Mouse (Mus musculus) MEL (cell line): ENCODE results near the gene Adamts4. TPM values are rescaled to one million over a fixed set of nuclear protein-coding genes. Genes with fewer than 3 reads are reported as not detected.

Source experiments
- DNase-seq: peaks from one replicate; pipeline ENCODE4 v3.0.0; 2011; ENCODE audit warnings: low read depth, low spot score
- H3K27ac ChIP-seq: 2 replicates; pipeline ENCODE4 v1.5.1; 2012; ENCODE audit warnings: low read depth, mild to moderate bottlenecking, control low read depth, low read length, moderate library complexity; ENCODE audit not compliant: control insufficient read depth
- H3K27me3 ChIP-seq, 2 experiments: fragments of 150-350 bp in 1 of 2; sonication (generic) in 1 of 2; 2 replicates each; pipeline ENCODE4 v1.6.1; 2012; ENCODE audit warnings: low read length in 2 of 2, mild to moderate bottlenecking in 2 of 2, improper control_type of control experiment in 1 of 2, moderate library complexity in 1 of 2; ENCODE audit not compliant: insufficient read depth in 2 of 2, control insufficient read depth in 1 of 2
- H3K36me3 ChIP-seq, 2 experiments: 2 replicates each; pipeline ENCODE4 v1.6.1; 2012 to 2014; ENCODE audit warnings: low read length in 2 of 2, improper control_type of control experiment in 1 of 2, inconsistent platforms in 1 of 2, mild to moderate bottlenecking in 1 of 2; ENCODE audit not compliant: insufficient read depth in 2 of 2, control insufficient read depth in 1 of 2
- H3K4me1 ChIP-seq, 2 experiments: fragments of 150-350 bp in 1 of 2; sonication (generic) in 1 of 2; 2 replicates each; pipeline ENCODE4 v1.6.1; 2012; ENCODE audit warnings: low read length in 2 of 2, improper control_type of control experiment in 1 of 2, mild to moderate bottlenecking in 1 of 2; ENCODE audit not compliant: insufficient read depth in 2 of 2, control insufficient read depth in 1 of 2
- H3K4me3 ChIP-seq, 2 experiments: fragments of 150-350 bp in 1 of 2; sonication (generic) in 1 of 2; 2 replicates each; pipeline ENCODE4 v1.5.1; 2012; ENCODE audit warnings: low read depth in 2 of 2, low read length in 2 of 2, mild to moderate bottlenecking in 2 of 2, moderate library complexity in 2 of 2, control low read depth in 1 of 2, improper control_type of control experiment in 1 of 2; ENCODE audit not compliant: control insufficient read depth in 1 of 2, insufficient read depth in 1 of 2
- H3K79me2 ChIP-seq: 2 replicates; pipeline ENCODE4 v1.6.1; 2012; ENCODE audit warnings: mild to moderate bottlenecking, low read length, moderate library complexity; ENCODE audit not compliant: control insufficient read depth, poor library complexity, insufficient read depth
- H3K9ac ChIP-seq: 2 replicates; pipeline ENCODE4 v1.6.1; 2012; ENCODE audit warnings: low read depth, mild to moderate bottlenecking, control low read depth, low read length, moderate library complexity; ENCODE audit not compliant: control insufficient read depth, poor library complexity, severe bottlenecking
- H3K9me3 ChIP-seq: fragments of 150-350 bp; sonication (generic); replicated peaks from 2 replicates; pipeline ENCODE4 v1.6.1; 2012; ENCODE audit warnings: mild to moderate bottlenecking, low read length, improper control_type of control experiment, moderate library complexity; ENCODE audit not compliant: insufficient read depth
- CTCF ChIP-seq, 3 experiments: IDR thresholded peaks in 2 of 3; conservative IDR thresholded peaks in 1 of 3; 2 replicates each; pipeline ENCODE4 v1.5.1; 2011 to 2012; ENCODE audit warnings: low read length in 3 of 3, low read depth in 2 of 3, mild to moderate bottlenecking in 2 of 3, improper control_type of control experiment in 1 of 3, inconsistent platforms in 1 of 3, mixed read lengths in 1 of 3, moderate library complexity in 1 of 3; ENCODE audit not compliant: control insufficient read depth in 1 of 3, insufficient read depth in 1 of 3, poor library complexity in 1 of 3, severe bottlenecking in 1 of 3
- ETS1 ChIP-seq: IDR thresholded peaks from 2 replicates; pipeline ENCODE4 v1.6.1; 2012; ENCODE audit warnings: low read depth, mild to moderate bottlenecking, inconsistent platforms, low read length, improper control_type of control experiment, moderate library complexity
- HCFC1 ChIP-seq: IDR thresholded peaks from 2 replicates; pipeline ENCODE4 v1.6.1; 2012; ENCODE audit warnings: low read depth, mild to moderate bottlenecking, inconsistent platforms, low read length, improper control_type of control experiment, moderate library complexity
- MAFK ChIP-seq: IDR thresholded peaks from 2 replicates; pipeline ENCODE4 v1.6.1; 2011; ENCODE audit warnings: low read depth, mild to moderate bottlenecking, low read length, improper control_type of control experiment, borderline replicate concordance
- MAX ChIP-seq: IDR thresholded peaks from 2 replicates; pipeline ENCODE4 v1.6.1; 2011; ENCODE audit warnings: low read length, improper control_type of control experiment
- MYC ChIP-seq: IDR thresholded peaks from 2 replicates; pipeline ENCODE4 v1.6.1; 2011; ENCODE audit warnings: low read depth, mild to moderate bottlenecking, low read length, improper control_type of control experiment, moderate library complexity
- NELFE ChIP-seq: IDR thresholded peaks from 2 replicates; pipeline ENCODE4 v1.6.1; 2011; ENCODE audit warnings: low read depth, low read length, improper control_type of control experiment
- POLR2A ChIP-seq, 2 experiments: IDR thresholded peaks; 2 replicates each; pipeline ENCODE4 v1.6.1; 2011 to 2012; ENCODE audit warnings: low read length in 2 of 2, mild to moderate bottlenecking in 2 of 2, control low read depth in 1 of 2, improper control_type of control experiment in 1 of 2, low read depth in 1 of 2, moderate library complexity in 1 of 2; ENCODE audit not compliant: control insufficient read depth in 1 of 2, insufficient read depth in 1 of 2, poor library complexity in 1 of 2
- POLR2AphosphoS2 ChIP-seq: IDR thresholded peaks from 2 replicates; pipeline ENCODE4 v1.6.1; 2011; ENCODE audit warnings: low read length, improper control_type of control experiment
- RAD21 ChIP-seq: IDR thresholded peaks from 2 replicates; pipeline ENCODE4 v1.6.1; 2011; ENCODE audit warnings: mild to moderate bottlenecking, low read depth, low read length, improper control_type of control experiment
- SMC3 ChIP-seq: IDR thresholded peaks from 2 replicates; pipeline ENCODE4 v1.6.1; 2011; ENCODE audit warnings: low read depth, low read length, improper control_type of control experiment
- TBP ChIP-seq: IDR thresholded peaks from 2 replicates; pipeline ENCODE4 v1.8.0; 2011; ENCODE audit warnings: low read depth, low read length, improper control_type of control experiment
- UBTF ChIP-seq: IDR thresholded peaks from 2 replicates; pipeline ENCODE4 v1.6.1; 2012; ENCODE audit warnings: low read depth, mild to moderate bottlenecking, inconsistent platforms, low read length, improper control_type of control experiment, moderate library complexity, borderline replicate concordance; ENCODE audit not compliant: insufficient read depth
- ZC3H11A ChIP-seq: IDR thresholded peaks from 2 replicates; pipeline ENCODE4 v1.6.1; 2012; ENCODE audit warnings: low read depth, mild to moderate bottlenecking, inconsistent platforms, low read length, improper control_type of control experiment
- ZMIZ1 ChIP-seq: IDR thresholded peaks from 2 replicates; pipeline ENCODE4 v1.6.1; 2012; ENCODE audit warnings: low read depth, mild to moderate bottlenecking, inconsistent platforms, low read length, improper control_type of control experiment, moderate library complexity
- polyA plus RNA-seq, 2 experiments: library from polyadenylated mRNA; stranded (reverse) in 1 of 2; unstranded in 1 of 2; fragments of >175 nt in 1 of 2; fragments of >200 nt in 1 of 2; gene quantifications; 2 replicates each; pipeline versions ENCODE4 v1.2.1 to v1.2.4; 2012; ENCODE audit warnings: low replicate concordance in 2 of 2, low read depth in 1 of 2; ENCODE audit not compliant: insufficient read length in 2 of 2, insufficient read depth in 1 of 2, missing spikeins in 1 of 2
- total RNA-seq: library from RNA; depleted of rRNA; stranded (reverse); fragments of 300-350 nt; gene quantifications from 2 replicates; pipeline ENCODE4 v1.2.3, GENCODE M21; 2012

Gene Adamts4
- total and polyA plus RNA-seq, 3 experiments = 0.03 TPM; not detected in 2

- TF ChIP-seq UBTF (no peak), HCFC1 (no peak), MAX (peak; percentile 50; the same call in 1 of the 2 replicates), MAFK (no peak)
These were observed 33.8 kb upstream of the Adamts4 start (continued) for GRCm38 (mm10) chr1:171216241-171216955.

DNA sequence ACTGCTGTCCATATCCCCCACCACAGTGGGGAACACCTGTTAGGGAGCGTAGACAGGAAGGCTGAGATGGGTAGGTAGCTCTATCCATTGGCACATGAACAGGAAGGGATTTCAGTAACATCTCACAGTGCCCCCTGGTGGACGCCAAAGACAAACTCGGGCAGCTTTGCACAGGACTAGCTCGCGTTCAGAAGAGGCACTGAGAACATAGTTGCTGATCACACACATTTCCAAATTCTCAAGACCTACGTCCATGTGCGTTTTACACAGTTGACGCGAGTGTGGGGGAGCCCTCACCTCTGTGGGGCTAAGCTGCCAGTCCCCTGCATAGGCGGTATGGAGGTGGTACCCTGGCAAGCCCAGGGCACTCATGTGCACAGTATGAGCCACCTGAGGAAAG lies 29.4 kb upstream of the Adamts4 start:
- Histone ChIP-seq H3K4me1 (peaks cover 0 to 21% of the 10 kb centered on the region in 2 experiments; a peak in 2 of 4 replicates), H3K79me2 (peaks cover 2% of the 10 kb centered on the region; the same call in 1 of the 2 replicates), H3K4me3 (peak overlapping the region in 1 of 2 experiments; percentile 90; a peak in 2 of 4 replicates), H3K27me3 (no peaks in the 10 kb centered on the region), H3K36me3 (peaks cover 0 to 9% of the 10 kb centered on the region in 2 experiments; a peak in 2 of 4 replicates), H3K9ac (peak overlapping the region; percentile 88), H3K27ac (no peak overlapping the region), H3K9me3 (no peaks in the 10 kb centered on the region)
- TF ChIP-seq POLR2A (IDR thresholded peaks at IDR 0.05; ENCODE audit: control insufficient read depth in 1 of 2, insufficient read depth in 1 of 2, low read depth in 1 of 2, low read length in 2 of 2, poor library complexity in 1 of 2) (no peak), TBP (peak; percentile 57; the same call in 1 of the 2 replicates), ZMIZ1 (no peak), ZC3H11A (peak; percentile 81), CTCF (IDR thresholded peaks at IDR 0.05 in 2 of 3, conservative IDR thresholded peaks at IDR 0.05 in 1 of 3; ENCODE audit: control insufficient read depth in 1 of 3, insufficient read depth in 1 of 3, low read depth in 2 of 3, low read length in 3 of 3, poor library complexity in 1 of 3, severe bottlenecking in 1 of 3) (peak; percentile 87 to 93 (median 87)), NELFE (no peak), UBTF (no peak), ETS1 (no peak), SMC3 (peak; percentile 98), RAD21 (peak; percentile 76), MYC (0 out of 2 replicates have a peak, but pooled peaks have one; percentile 51)
- peak; percentile 92 for DNase-seq

GRCm38 (mm10) chr1:171221281-171222193 lies 28.7 kb upstream of the Adamts4 start:
- Histone ChIP-seq H3K27ac (peak overlapping the region; percentile 84), H3K4me1 (peaks cover 0 to 18% of the 10 kb centered on the region in 2 experiments; a peak in 2 of 4 replicates), H3K79me2 (peaks cover 2% of the 10 kb centered on the region; the same call in 1 of the 2 replicates), H3K9ac (peak overlapping the region; percentile 88), H3K36me3 (peaks cover 0 to 9% of the 10 kb centered on the region in 2 experiments; a peak in 2 of 4 replicates), H3K4me3 (peak overlapping the region; percentile 83 to 90), H3K27me3 (no peaks in the 10 kb centered on the region), H3K9me3 (no peaks in the 10 kb centered on the region)
- peak; percentile 56 for DNase-seq
- TF ChIP-seq POLR2AphosphoS2 = no peak
